Mouse (Mus musculus) right cerebral cortex, postnatal 10 days (tissue): ENCODE measurements around the gene Srm.

Experiments
- DNase-seq, 2 experiments: peaks; one replicate each; pipeline ENCODE4 v3.0.0; 2021; ENCODE audit warnings: low spot score in 2 of 2

Srm gene

GRCm38 (mm10) chr4:148635309-148635708 lies 44.0 kb downstream of the Srm start:
- DNase-seq, result no peak

GRCm38 (mm10) chr4:148638302-148638701 lies 47.0 kb downstream of the Srm start:
- no peak for DNase-seq

GRCm38 (mm10) chr4:148639455-148639854 lies 48.2 kb downstream of the Srm start:
- no peak for DNase-seq

DNA sequence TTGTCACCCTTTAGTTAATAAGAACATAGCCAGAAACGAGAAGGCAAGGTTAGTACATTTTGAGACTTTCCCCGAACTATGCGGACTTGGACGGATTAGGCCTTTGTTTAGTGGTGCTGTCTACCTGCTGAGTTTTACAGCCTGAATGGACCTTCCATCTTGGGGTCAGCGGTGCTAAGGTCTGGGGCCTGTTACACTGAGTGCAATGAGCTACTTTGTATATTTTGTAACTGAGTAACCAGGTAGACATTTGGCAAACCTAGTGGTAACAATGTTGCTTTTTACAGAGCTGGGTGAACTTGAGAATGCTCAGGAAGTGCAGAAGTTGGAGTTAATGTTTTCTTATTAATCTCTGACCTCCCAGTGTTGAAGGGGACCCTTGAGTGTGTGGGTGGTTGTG lies 49.8 kb downstream of the Srm start:
- no peak for DNase-seq

DNA sequence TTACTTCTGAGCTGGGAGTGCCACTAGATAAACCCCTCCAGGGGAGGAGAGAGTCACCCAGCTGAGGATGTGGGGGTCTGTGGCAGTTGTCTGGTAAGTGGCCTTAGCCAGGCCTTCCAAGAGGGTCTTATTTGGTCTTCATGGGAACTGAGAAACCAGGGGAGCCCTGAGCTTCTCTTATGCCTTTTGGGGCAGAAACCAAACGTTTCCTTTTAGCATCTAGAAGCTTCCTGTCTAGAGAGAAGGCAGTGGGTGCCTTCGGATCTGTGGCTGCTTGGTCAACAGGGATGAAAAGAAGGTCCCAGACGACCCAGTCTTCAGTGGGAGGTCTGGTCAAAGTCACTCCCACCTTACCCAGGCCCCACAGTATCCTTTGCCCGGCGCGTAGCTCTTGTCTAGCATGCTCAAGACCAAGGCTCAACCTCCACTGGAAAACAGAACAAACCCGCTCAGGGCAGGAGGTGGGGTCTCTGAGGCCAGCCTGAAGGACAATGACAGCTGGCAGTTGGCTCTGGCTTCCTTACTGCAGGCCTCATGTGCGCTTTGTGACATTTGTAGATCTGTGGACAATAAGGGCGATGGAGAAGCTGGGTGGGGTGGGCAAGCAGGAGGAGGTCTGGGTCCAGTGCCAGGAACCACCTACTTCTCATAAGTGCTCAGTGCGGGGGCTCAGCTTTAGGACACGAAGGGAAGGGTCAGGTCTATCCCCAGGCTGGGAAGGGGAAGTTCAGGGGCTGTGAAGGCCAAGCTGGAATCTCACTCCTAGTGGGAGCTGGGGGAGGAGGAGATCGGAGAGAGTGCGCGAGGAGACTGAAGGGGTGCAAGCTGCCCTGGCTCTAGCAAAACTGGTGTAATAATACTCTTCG lies 52.2 kb downstream of the Srm start, which contains the start of gene Gm572:
Gene Gm572, plus strand, starts transcription at position 27 of the 866 bp plus-strand sequence.
- no peak for DNase-seq

DNA sequence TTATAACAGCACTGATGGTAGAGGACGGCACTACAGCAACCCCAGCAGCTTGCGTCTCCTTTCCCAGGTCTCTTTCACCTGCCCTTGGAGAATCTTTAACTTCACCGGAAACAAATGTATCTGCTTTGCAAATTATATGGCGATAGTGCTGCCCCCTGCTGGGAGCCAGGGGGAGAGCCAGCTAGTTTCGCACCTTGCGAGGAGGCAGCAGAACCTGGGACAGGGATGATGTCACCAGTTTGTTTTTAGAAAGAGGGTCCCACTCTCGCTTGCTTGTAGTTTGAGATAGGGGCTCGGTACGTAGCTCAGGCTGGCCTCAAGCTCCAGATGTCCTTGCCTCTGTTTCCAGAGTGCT lies 52.8 kb downstream of the Srm start:
- DNase-seq, result peak in 1 of 2 experiments; percentile 70
